Mouse (Mus musculus): ENCODE results near the gene Tmem234. TPM values are rescaled to one million over a fixed set of nuclear protein-coding genes. Genes with fewer than 3 reads are reported as not detected.
A peak's percentile ranks its signal among the peaks of the same experiment; 100 is the strongest.

The Tmem234 gene
- polyA plus RNA-seq, 1 experiment from 2014 or later = 193 TPM

GRCm38 (mm10) chr4:129661584-129661983 lies 61.1 kb downstream of the Tmem234 start:
- 92% methylated on average over 3 of the region's 3 CpGs for WGBS
- H3K4me1 ChIP-seq (replicated peaks) = no peaks in the 10 kb centered on the region
- H3K4me3 ChIP-seq = no peak overlapping the region
- no peak overlapping the region for H3K4me2 ChIP-seq
- no peak overlapping the region for H3K9ac ChIP-seq
- peaks cover 62% of the 10 kb centered on the region for H3K36me3 ChIP-seq
- ATAC-seq (ENCODE audit: low read depth) = no peak
- H3K27me3 ChIP-seq = no peaks in the 10 kb centered on the region
- H3K27ac ChIP-seq (replicated peaks) = no peak overlapping the region
- H3K9me3 ChIP-seq = no peaks in the 10 kb centered on the region

- Histone ChIP-seq H3K27ac (replicated peaks) (no peak overlapping the region), H3K9ac (no peak overlapping the region), H3K36me3 (peaks cover 62% of the 10 kb centered on the region), H3K9me3 (no peaks in the 10 kb centered on the region), H3K27me3 (no peaks in the 10 kb centered on the region), H3K4me3 (no peak overlapping the region), H3K4me1 (replicated peaks) (no peaks in the 10 kb centered on the region), H3K4me2 (no peak overlapping the region)
- no peak for ATAC-seq (ENCODE audit: low read depth)
- WGBS = 86% methylated on average over 3 of the region's 3 CpGs
Observed at GRCm38 (mm10) chr4:129662255-129662813, 61.9 kb downstream of the Tmem234 start.

GRCm38 (mm10) chr4:129671491-129672082 lies 71.1 kb downstream of the Tmem234 start:
- Histone ChIP-seq H3K4me3 (peak overlapping the region; percentile 97), H3K4me1 (replicated peaks) (peaks cover 20% of the 10 kb centered on the region), H3K27me3 (no peaks in the 10 kb centered on the region), H3K27ac (replicated peaks) (peak overlapping the region; percentile 87), H3K4me2 (peak overlapping the region; percentile 97), H3K9ac (peak overlapping the region; percentile 94), H3K36me3 (peaks cover 25% of the 10 kb centered on the region), H3K9me3 (no peaks in the 10 kb centered on the region)
- no peak for ATAC-seq (ENCODE audit: low read depth)
- 9% methylated on average over 12 of the region's 12 CpGs for WGBS

- WGBS = under 1% methylated on average over 65 of the region's 65 CpGs
- peak; percentile 92 for ATAC-seq (ENCODE audit: low read depth)
- H3K36me3 ChIP-seq = peaks cover 25% of the 10 kb centered on the region
- peak within 1 kb of the TSS; percentile 97 for H3K4me3 ChIP-seq
- no peaks in the 10 kb centered on the region for H3K9me3 ChIP-seq
- H3K9ac ChIP-seq = peak within 1 kb of the TSS; percentile 94
- H3K27me3 ChIP-seq = no peaks in the 10 kb centered on the region
- peaks cover 20% of the 10 kb centered on the region for H3K4me1 ChIP-seq (replicated peaks)
- H3K4me2 ChIP-seq = peak within 1 kb of the TSS; percentile 97
- peak within 1 kb of the TSS; percentile 87 for H3K27ac ChIP-seq (replicated peaks)
Observed at GRCm38 (mm10) chr4:129672083-129672877, 71.8 kb downstream of the Tmem234 start, which contains the start of gene Kpna6. Gene Kpna6 (minus strand): TSS chr4:129672767.

- H3K4me3 ChIP-seq = peak overlapping the region; percentile 97
- no peaks in the 10 kb centered on the region for H3K9me3 ChIP-seq
- H3K36me3 ChIP-seq = peaks cover 30% of the 10 kb centered on the region
- H3K27me3 ChIP-seq = no peaks in the 10 kb centered on the region
- H3K4me2 ChIP-seq = peak overlapping the region; percentile 97
- no peak for ATAC-seq (ENCODE audit: low read depth)
- peak overlapping the region; percentile 94 for H3K9ac ChIP-seq
- peak overlapping the region; percentile 87 for H3K27ac ChIP-seq (replicated peaks)
- WGBS = 11% methylated on average over 10 of the region's 10 CpGs
- peaks cover 20% of the 10 kb centered on the region for H3K4me1 ChIP-seq (replicated peaks)
Observed at GRCm38 (mm10) chr4:129672878-129673449, 72.5 kb downstream of the Tmem234 start.

Small RNA genes within 50 kb of the gene (microRNA-seq; reads per million reads assigned to microRNA genes)
- not detected for gene Mir8119

Other genes with a start within 250 kb of the Tmem234 start
- gene Zbtb8a, start 222.6 kb upstream of the Tmem234 start, polyA plus RNA-seq (2015; fragmentation: Nextera tagmentation; extraction: Ambion mirVana) = 18.5 and 20.4 TPM in 2 replicates
- 10.7 and 11.1 TPM in 2 replicates for gene Zbtb8b, start 159.8 kb upstream of the Tmem234 start, polyA plus RNA-seq (2015; fragmentation: Nextera tagmentation; extraction: Ambion mirVana)
- 34.8 and 38.1 TPM in 2 replicates for gene Bsdc1, start 139.1 kb upstream of the Tmem234 start, polyA plus RNA-seq (2015; fragmentation: Nextera tagmentation; extraction: Ambion mirVana)
- not detected in 2 replicates for gene Tssk3, start 109.6 kb upstream of the Tmem234 start, polyA plus RNA-seq (2015; fragmentation: Nextera tagmentation; extraction: Ambion mirVana)
- gene Fam229a, start 109.5 kb upstream of the Tmem234 start, polyA plus RNA-seq (2015; fragmentation: Nextera tagmentation; extraction: Ambion mirVana) = not detected in 2 replicates
- 1,745 and 1,831 TPM in 2 replicates for gene Marcksl1, start 87.1 kb upstream of the Tmem234 start, polyA plus RNA-seq (2015; fragmentation: Nextera tagmentation; extraction: Ambion mirVana)
- gene Hdac1, start 58.0 kb upstream of the Tmem234 start, polyA plus RNA-seq (2015; fragmentation: Nextera tagmentation; extraction: Ambion mirVana) = 116 and 120 TPM in 2 replicates
- 8.7 and 11.6 TPM in 2 replicates for gene Lck, start 27.0 kb upstream of the Tmem234 start, polyA plus RNA-seq (2015; fragmentation: Nextera tagmentation; extraction: Ambion mirVana)
- 0.73 and 1.5 TPM in 2 replicates for gene Fam167b, start 22.1 kb upstream of the Tmem234 start, polyA plus RNA-seq (2015; fragmentation: Nextera tagmentation; extraction: Ambion mirVana)
- gene Eif3i, start within 50 bp of the Tmem234 start, polyA plus RNA-seq (2015; fragmentation: Nextera tagmentation; extraction: Ambion mirVana) = 209 and 223 TPM in 2 replicates
- gene Dcdc2b, start 13.6 kb downstream of the Tmem234 start, polyA plus RNA-seq (2015; fragmentation: Nextera tagmentation; extraction: Ambion mirVana) = 2.8 and 3.5 TPM in 2 replicates
- gene Iqcc, start 18.4 kb downstream of the Tmem234 start, polyA plus RNA-seq (2015; fragmentation: Nextera tagmentation; extraction: Ambion mirVana) = 34.7 and 35.1 TPM in 2 replicates
- gene Ccdc28b, start 23.3 kb downstream of the Tmem234 start, polyA plus RNA-seq (2015; fragmentation: Nextera tagmentation; extraction: Ambion mirVana) = 140 and 143 TPM in 2 replicates
- gene Txlna, start 40.4 kb downstream of the Tmem234 start, polyA plus RNA-seq (2015; fragmentation: Nextera tagmentation; extraction: Ambion mirVana) = 47.6 and 55.2 TPM in 2 replicates
- 14.7 and 16.2 TPM in 2 replicates for gene Kpna6, start 72.1 kb downstream of the Tmem234 start, polyA plus RNA-seq (2015; fragmentation: Nextera tagmentation; extraction: Ambion mirVana)
- gene Tmem39b, start 96.2 kb downstream of the Tmem234 start, polyA plus RNA-seq (2015; fragmentation: Nextera tagmentation; extraction: Ambion mirVana) = 13.5 TPM in 2 replicates
- 150 and 165 TPM in 2 replicates for gene Khdrbs1, start 141.6 kb downstream of the Tmem234 start, polyA plus RNA-seq (2015; fragmentation: Nextera tagmentation; extraction: Ambion mirVana)
- 288 and 293 TPM in 2 replicates for gene Ptp4a2, start 210.6 kb downstream of the Tmem234 start, polyA plus RNA-seq (2015; fragmentation: Nextera tagmentation; extraction: Ambion mirVana)